8 mouse cellular contexts compared by ENCODE assay signal in genomic region chr12:91683549-91684100, GRCm38 (mm10).
DNase-seq lines count a peak whose midpoint lies in the region; ATAC-seq and TF ChIP-seq lines count a peak whose summit lies in the region.

No protein-coding gene starts in this region.

- peak overlapping the region; percentile 39 for H3K4me2 ChIP-seq in hindbrain, embryonic 14.5 days (replicated peaks)
- peak overlapping the region; percentile 43 for H3K4me2 ChIP-seq in midbrain, embryonic 16.5 days (ENCODE audit: low read length)

- no peaks in the 10 kb centered on the region for H3K36me3 ChIP-seq in hindbrain, embryonic 14.5 days (replicated peaks; ENCODE audit: control insufficient read depth, insufficient read depth)
- H3K36me3 ChIP-seq in midbrain, embryonic 16.5 days (ENCODE audit: control insufficient read depth, insufficient read depth, low read length) = no peaks in the 10 kb centered on the region

- 13% methylated on average over 15 of the region's 15 CpGs for WGBS in hindbrain, embryonic 14.5 days
- 10% methylated on average over 15 of the region's 15 CpGs for WGBS in midbrain, embryonic 16.5 days

- no peak overlapping the region for H3K9ac ChIP-seq in hindbrain, embryonic 14.5 days
- H3K9ac ChIP-seq in midbrain, embryonic 16.5 days (ENCODE audit: low read depth, low read length) = 0 out of 2 replicates have a peak overlapping the region, but pooled peaks have one; percentile 20

- no peak for ATAC-seq in hindbrain, embryonic 14.5 days (ENCODE audit: low FRiP score)
- ATAC-seq in midbrain, embryonic 16.5 days = no peak; the same call in 1 of the 2 replicates

- H3K27me3 ChIP-seq in hindbrain, embryonic 14.5 days (ENCODE audit: control insufficient read depth, insufficient read depth, low read length) = no peaks in the 10 kb centered on the region
- peaks cover 2% of the 10 kb centered on the region; the same call in 1 of the 2 replicates for H3K27me3 ChIP-seq in midbrain, embryonic 16.5 days (ENCODE audit: control insufficient read depth, insufficient read depth, low read depth, low read length)

- H3K4me1 ChIP-seq in hindbrain, embryonic 14.5 days (replicated peaks; ENCODE audit: control insufficient read depth, insufficient read depth, low read length) = peaks cover 32% of the 10 kb centered on the region
- H3K4me1 ChIP-seq in midbrain, embryonic 16.5 days (ENCODE audit: control insufficient read depth, insufficient read depth, low read length) = peaks cover 31% of the 10 kb centered on the region

- H3K9me3 ChIP-seq in hindbrain, embryonic 14.5 days (ENCODE audit: control insufficient read depth, low read length) = no peaks in the 10 kb centered on the region
- no peaks in the 10 kb centered on the region for H3K9me3 ChIP-seq in midbrain, embryonic 16.5 days (replicated peaks; ENCODE audit: control insufficient read depth, low read length, poor library complexity, severe bottlenecking)

- no peak for TF ChIP-seq CTCF in gastrocnemius, adult 2 months (IDR thresholded peaks at IDR 0.05)

- intact Hi-C loops in gastrocnemius, adult 2 months (cut with DNase I) = no loop called here

- H3K4me3 ChIP-seq in gastrocnemius, adult 2 months = no peak overlapping the region
- no peak overlapping the region for H3K4me3 ChIP-seq in hindbrain, embryonic 14.5 days (replicated peaks; ENCODE audit: low read length)
- H3K4me3 ChIP-seq in midbrain, embryonic 16.5 days (ENCODE audit: low read depth, low read length) = peak overlapping the region; percentile 16; the same call in 1 of the 2 replicates

- DNase-seq in gastrocnemius, adult 2 months = no peak
- DNase-seq in gastrocnemius, postnatal 25 days = no peak
- peak; percentile 38 for DNase-seq in embryo, embryonic 10.5 days (ENCODE audit: low spot score)
- no peak for DNase-seq in hindbrain, embryonic 14.5 days (ENCODE audit: low spot score)
- DNase-seq in cerebellum, adult 11 months = no peak
- no peak for DNase-seq in testis, postnatal 14 days (ENCODE audit: low spot score)
- DNase-seq in B cell, adult 2 months = no peak

- peak overlapping the region; percentile 16; the same call in 1 of the 2 replicates for H3K27ac ChIP-seq in gastrocnemius, adult 2 months
- H3K27ac ChIP-seq in hindbrain, embryonic 14.5 days = peak overlapping the region; percentile 68; the same call in 1 of the 2 replicates
- H3K27ac ChIP-seq in midbrain, embryonic 16.5 days (ENCODE audit: low read length) = no peak overlapping the region
